Mouse (Mus musculus): ENCODE measurements at regions not wholly inside any gene's neighbourhood (a gene's known extent, or its start where the extent isn't known, plus 50 kb on each side); places are given as distances from the start of the nearest gene placed in this dataset.

DNA sequence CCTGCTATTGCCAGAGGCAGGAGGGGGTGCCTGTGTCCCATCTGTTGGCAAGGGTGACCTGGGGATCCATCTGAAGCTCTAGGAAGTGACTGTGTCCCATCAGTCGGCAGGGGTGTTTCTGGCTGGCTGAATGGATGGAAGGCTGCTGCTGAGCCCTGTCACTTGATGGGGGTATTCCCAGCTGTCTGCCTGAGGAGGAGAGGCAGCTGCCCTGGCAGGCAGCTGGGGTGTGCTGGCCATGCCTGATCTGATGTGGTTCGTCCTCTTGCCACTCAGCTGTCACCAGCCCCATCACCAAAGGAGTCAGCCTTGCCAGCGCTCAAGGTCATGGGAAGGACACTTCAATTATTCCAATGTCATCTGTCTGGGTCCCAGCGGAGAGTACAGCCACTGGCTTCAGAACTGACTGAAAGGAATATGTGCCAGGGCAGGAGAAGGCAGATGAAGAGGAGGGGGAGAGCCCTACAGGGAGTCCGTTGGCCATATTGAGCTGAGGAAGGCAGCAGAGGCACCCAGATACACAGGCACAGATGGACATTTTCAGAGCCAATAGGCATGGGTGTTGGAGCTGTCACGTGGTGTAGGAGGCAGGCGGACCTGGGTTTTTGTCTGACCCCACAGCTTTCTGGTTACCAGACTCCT lies 89.3 kb downstream of the Efnb1 start:
- no peak overlapping the region for H3K9ac ChIP-seq (ENCODE audit: low read depth, low read length)
- ATAC-seq (ENCODE audit: low FRiP score, low TSS enrichment), result 0 out of 2 replicates have a peak, but pooled peaks have one; percentile 30
- H3K4me2 ChIP-seq (replicated peaks; ENCODE audit: low read depth, low read length), result no peak overlapping the region
- no peak overlapping the region for H3K27ac ChIP-seq (ENCODE audit: low read depth, low read length)
- no peaks in the 10 kb centered on the region for H3K36me3 ChIP-seq (ENCODE audit: control insufficient read depth, insufficient read depth, low read length)
- no peaks in the 10 kb centered on the region for H3K9me3 ChIP-seq (ENCODE audit: control insufficient read depth, low read length)
- no peak overlapping the region for H3K4me3 ChIP-seq (ENCODE audit: low read length)
- 64% methylated on average over 7 of the region's 7 CpGs for WGBS
- H3K27me3 ChIP-seq (ENCODE audit: control insufficient read depth, insufficient read depth, low read length), result peaks cover 12% of the 10 kb centered on the region
- H3K4me1 ChIP-seq (ENCODE audit: control insufficient read depth, insufficient read depth, low read length), result no peaks in the 10 kb centered on the region

- Histone ChIP-seq H3K4me2 (replicated peaks; ENCODE audit: low read depth, low read length) (no peak overlapping the region), H3K9ac (ENCODE audit: low read depth, low read length) (no peak overlapping the region), H3K27me3 (ENCODE audit: control insufficient read depth, insufficient read depth, low read length) (peaks cover 8% of the 10 kb centered on the region), H3K9me3 (ENCODE audit: control insufficient read depth, low read length) (no peaks in the 10 kb centered on the region), H3K36me3 (ENCODE audit: control insufficient read depth, insufficient read depth, low read length) (no peaks in the 10 kb centered on the region), H3K4me1 (ENCODE audit: control insufficient read depth, insufficient read depth, low read length) (0 out of 2 replicates have a peak, but pooled peaks cover 11% of the 10 kb centered on the region), H3K4me3 (ENCODE audit: low read length) (no peak overlapping the region), H3K27ac (ENCODE audit: low read depth, low read length) (no peak overlapping the region)
- ATAC-seq (ENCODE audit: low FRiP score, low TSS enrichment), result no peak
- 78% methylated on average over 5 of the region's 5 CpGs for WGBS
Measured at GRCm38 (mm10) chrX:99222017-99222416, 86.1 kb downstream of the Efnb1 start.

- no peaks in the 10 kb centered on the region for H3K9me3 ChIP-seq (ENCODE audit: control insufficient read depth, low read length)
- H3K4me3 ChIP-seq (ENCODE audit: low read length), result no peak overlapping the region
- no peak overlapping the region for H3K27ac ChIP-seq (ENCODE audit: low read depth, low read length)
- no peaks in the 10 kb centered on the region for H3K36me3 ChIP-seq (ENCODE audit: control insufficient read depth, insufficient read depth, low read length)
- no peak overlapping the region for H3K9ac ChIP-seq (ENCODE audit: low read depth, low read length)
- peaks cover 8% of the 10 kb centered on the region for H3K27me3 ChIP-seq (ENCODE audit: control insufficient read depth, insufficient read depth, low read length)
- WGBS, result 50% methylated on average over 8 of the region's 8 CpGs
- ATAC-seq (ENCODE audit: low FRiP score, low TSS enrichment), result no peak
- no peak overlapping the region for H3K4me2 ChIP-seq (replicated peaks; ENCODE audit: low read depth, low read length)
- 0 out of 2 replicates have a peak, but pooled peaks cover 11% of the 10 kb centered on the region for H3K4me1 ChIP-seq (ENCODE audit: control insufficient read depth, insufficient read depth, low read length)
Measured at GRCm38 (mm10) chrX:99220674-99221455, 84.9 kb downstream of the Efnb1 start.

GRCm38 (mm10) chrX:99218213-99218612 lies 82.3 kb downstream of the Efnb1 start:
- 41% methylated on average over 7 of the region's 7 CpGs for WGBS
- Histone ChIP-seq H3K4me2 (replicated peaks; ENCODE audit: low read depth, low read length) (no peak overlapping the region), H3K9me3 (ENCODE audit: control insufficient read depth, low read length) (no peaks in the 10 kb centered on the region), H3K4me1 (ENCODE audit: control insufficient read depth, insufficient read depth, low read length) (peaks cover 11% of the 10 kb centered on the region; the same call in 1 of the 2 replicates), H3K36me3 (ENCODE audit: control insufficient read depth, insufficient read depth, low read length) (no peaks in the 10 kb centered on the region), H3K4me3 (ENCODE audit: low read length) (no peak overlapping the region), H3K27ac (ENCODE audit: low read depth, low read length) (no peak overlapping the region; the same call in 1 of the 2 replicates), H3K9ac (ENCODE audit: low read depth, low read length) (no peak overlapping the region), H3K27me3 (ENCODE audit: control insufficient read depth, insufficient read depth, low read length) (no peaks in the 10 kb centered on the region)
- peak; percentile 39; the same call in 1 of the 2 replicates for ATAC-seq (ENCODE audit: low FRiP score, low TSS enrichment)

GRCm38 (mm10) chrX:99216633-99217459 lies 80.9 kb downstream of the Efnb1 start:
- Histone ChIP-seq H3K4me1 (ENCODE audit: control insufficient read depth, insufficient read depth, low read length) (peaks cover 11% of the 10 kb centered on the region; the same call in 1 of the 2 replicates), H3K4me2 (replicated peaks; ENCODE audit: low read depth, low read length) (peak overlapping the region; percentile 46), H3K27me3 (ENCODE audit: control insufficient read depth, insufficient read depth, low read length) (no peaks in the 10 kb centered on the region), H3K9ac (ENCODE audit: low read depth, low read length) (peak overlapping the region; percentile 64), H3K36me3 (ENCODE audit: control insufficient read depth, insufficient read depth, low read length) (no peaks in the 10 kb centered on the region), H3K9me3 (ENCODE audit: control insufficient read depth, low read length) (no peaks in the 10 kb centered on the region), H3K27ac (ENCODE audit: low read depth, low read length) (peak overlapping the region; percentile 67), H3K4me3 (ENCODE audit: low read length) (peak overlapping the region; percentile 27)
- WGBS, result 32% methylated on average over 55 of the region's 60 CpGs
- ATAC-seq (ENCODE audit: low FRiP score, low TSS enrichment), result peak; percentile 67; the same call in 1 of the 2 replicates

DNA sequence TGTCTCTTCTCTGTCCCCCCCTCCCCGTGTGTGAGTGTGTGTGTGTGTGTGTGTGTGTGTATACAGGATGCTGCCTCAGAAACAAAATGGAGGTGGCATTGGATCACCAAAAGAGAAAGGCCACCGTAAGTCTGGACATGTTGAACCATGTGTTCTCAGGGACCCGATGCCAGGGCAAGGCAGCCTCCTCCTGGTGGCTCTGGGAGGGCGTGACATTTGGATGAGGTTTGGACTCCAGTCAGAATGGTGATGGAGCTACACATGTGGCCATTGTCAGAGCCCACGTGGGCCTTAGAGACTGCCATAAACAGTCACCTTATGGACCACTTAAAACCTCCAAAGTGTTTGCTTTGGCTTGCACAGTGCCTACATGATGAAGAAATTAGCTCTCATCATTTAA lies 80.0 kb downstream of the Efnb1 start:
- WGBS, result 54% methylated on average over 5 of the region's 5 CpGs
- Histone ChIP-seq H3K9ac (ENCODE audit: low read depth, low read length) (no peak overlapping the region), H3K27ac (ENCODE audit: low read depth, low read length) (peak overlapping the region; percentile 47; the same call in 1 of the 2 replicates), H3K9me3 (ENCODE audit: control insufficient read depth, low read length) (no peaks in the 10 kb centered on the region), H3K4me2 (replicated peaks; ENCODE audit: low read depth, low read length) (peak overlapping the region; percentile 46; the same call in 1 of the 2 replicates), H3K4me1 (ENCODE audit: control insufficient read depth, insufficient read depth, low read length) (peaks cover 11% of the 10 kb centered on the region; the same call in 1 of the 2 replicates), H3K27me3 (ENCODE audit: control insufficient read depth, insufficient read depth, low read length) (no peaks in the 10 kb centered on the region), H3K36me3 (ENCODE audit: control insufficient read depth, insufficient read depth, low read length) (no peaks in the 10 kb centered on the region), H3K4me3 (ENCODE audit: low read length) (no peak overlapping the region)
- no peak for ATAC-seq (ENCODE audit: low FRiP score, low TSS enrichment)

DNA sequence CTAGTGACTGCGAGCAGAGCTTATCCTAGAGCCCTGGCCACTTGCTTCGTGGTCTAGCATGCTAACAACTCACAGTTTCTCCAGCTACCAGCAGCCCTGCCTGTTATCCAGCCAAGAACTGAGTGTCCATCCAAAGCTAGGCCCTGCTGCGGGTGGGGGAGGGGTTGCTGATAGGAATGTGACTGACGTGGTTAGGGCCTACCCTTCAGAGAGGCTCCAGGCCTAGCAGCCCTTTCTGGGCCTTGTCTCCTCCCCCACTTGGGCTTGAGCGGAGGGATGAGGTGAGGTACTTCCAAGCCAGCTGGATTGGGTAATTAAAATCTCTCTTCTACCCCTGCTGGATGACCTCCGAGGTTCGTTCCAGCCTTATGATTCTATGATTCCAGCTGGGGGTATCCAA lies 79.2 kb downstream of the Efnb1 start:
- H3K4me1 ChIP-seq (ENCODE audit: control insufficient read depth, insufficient read depth, low read length), result peaks cover 11% of the 10 kb centered on the region; the same call in 1 of the 2 replicates
- WGBS, result 39% methylated on average over 7 of the region's 7 CpGs
- no peak overlapping the region for H3K4me2 ChIP-seq (replicated peaks; ENCODE audit: low read depth, low read length)
- no peak overlapping the region for H3K9ac ChIP-seq (ENCODE audit: low read depth, low read length)
- peak overlapping the region; percentile 47; the same call in 1 of the 2 replicates for H3K27ac ChIP-seq (ENCODE audit: low read depth, low read length)
- ATAC-seq (ENCODE audit: low FRiP score, low TSS enrichment), result peak; percentile 61
- H3K4me3 ChIP-seq (ENCODE audit: low read length), result no peak overlapping the region
- no peaks in the 10 kb centered on the region for H3K9me3 ChIP-seq (ENCODE audit: control insufficient read depth, low read length)
- H3K36me3 ChIP-seq (ENCODE audit: control insufficient read depth, insufficient read depth, low read length), result no peaks in the 10 kb centered on the region
- H3K27me3 ChIP-seq (ENCODE audit: control insufficient read depth, insufficient read depth, low read length), result no peaks in the 10 kb centered on the region

DNA sequence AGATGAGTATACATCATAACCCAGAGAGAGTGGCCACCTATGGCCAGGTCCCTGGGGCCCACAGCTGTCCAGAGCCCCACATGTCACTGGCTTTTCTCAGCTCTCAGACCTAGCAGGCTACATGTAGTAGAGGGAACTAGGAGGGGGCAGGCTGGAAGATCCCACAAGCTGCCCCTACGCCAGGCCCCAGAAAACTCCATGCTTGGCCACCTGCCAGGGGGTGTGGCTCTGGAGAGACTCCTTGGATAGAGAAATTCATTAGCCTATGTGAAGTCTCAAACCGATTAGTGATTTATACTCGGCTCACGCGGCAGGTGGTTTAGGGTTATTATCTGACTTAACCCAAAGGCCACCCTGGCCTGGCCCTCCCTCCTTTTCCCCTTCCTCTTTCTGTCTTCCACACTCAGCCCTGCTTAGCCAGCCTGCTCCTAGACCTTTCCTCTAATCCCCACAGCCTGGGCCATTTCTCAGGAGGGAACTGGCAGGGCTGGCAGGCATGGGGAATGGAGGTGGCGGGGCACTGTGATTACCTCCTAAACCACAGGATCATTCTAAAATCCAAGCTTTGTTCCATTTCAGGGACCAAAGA lies 77.7 kb downstream of the Efnb1 start:
- Histone ChIP-seq H3K4me1 (ENCODE audit: control insufficient read depth, insufficient read depth, low read length) (peaks cover 11% of the 10 kb centered on the region; the same call in 1 of the 2 replicates), H3K27ac (ENCODE audit: low read depth, low read length) (no peak overlapping the region), H3K36me3 (ENCODE audit: control insufficient read depth, insufficient read depth, low read length) (no peaks in the 10 kb centered on the region), H3K27me3 (ENCODE audit: control insufficient read depth, insufficient read depth, low read length) (no peaks in the 10 kb centered on the region; the same call in 1 of the 2 replicates), H3K9me3 (ENCODE audit: control insufficient read depth, low read length) (no peaks in the 10 kb centered on the region), H3K4me3 (ENCODE audit: low read length) (no peak overlapping the region), H3K4me2 (replicated peaks; ENCODE audit: low read depth, low read length) (no peak overlapping the region), H3K9ac (ENCODE audit: low read depth, low read length) (no peak overlapping the region)
- ATAC-seq (ENCODE audit: low FRiP score, low TSS enrichment), result no peak
- WGBS, result 75% methylated on average over 6 of the region's 6 CpGs
